Mouse (Mus musculus) cerebellum, adult 11 months (tissue): ENCODE measurements around the gene Mab21l1.

ENCODE experiments used
- DNase-seq: peaks from one replicate; pipeline ENCODE4 v3.0.0; 2022

The Mab21l1 gene

DNA sequence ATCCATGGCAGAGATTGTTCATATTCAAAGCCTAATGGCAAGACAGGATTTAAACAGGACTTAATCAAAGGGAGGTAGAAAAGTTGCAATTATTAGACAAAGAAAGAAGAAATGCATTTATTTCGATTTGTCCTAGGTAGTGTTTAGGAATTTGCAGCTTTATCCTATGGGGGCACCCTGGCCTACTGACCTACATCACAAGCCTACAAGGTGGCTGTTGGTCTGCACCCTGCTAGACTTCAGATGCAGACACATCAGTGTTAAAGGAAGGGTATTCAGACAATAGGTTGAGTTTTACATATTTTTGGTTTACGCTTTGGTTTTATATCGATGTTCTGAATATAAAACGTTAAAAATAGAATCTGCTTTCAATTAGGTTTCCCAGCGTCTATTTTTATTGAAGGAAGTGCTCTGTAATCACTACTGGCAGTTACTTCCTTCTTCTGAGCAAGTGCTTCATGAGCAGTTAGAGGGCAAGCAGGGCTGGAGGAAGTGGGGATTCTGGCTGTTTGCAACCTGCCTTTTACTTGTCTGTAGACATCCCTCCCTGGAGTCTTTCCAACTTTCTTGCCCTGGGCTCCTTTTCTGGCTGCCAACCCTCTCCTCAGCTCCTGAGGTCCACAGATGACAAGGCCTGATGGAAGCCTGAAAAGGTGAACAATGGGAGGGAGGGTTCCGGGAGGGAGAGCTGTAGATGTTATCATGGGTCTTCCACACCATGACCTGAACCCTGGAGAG is 34.5 kb downstream of the Mab21l1 start:
- DNase-seq: no peak

DNA sequence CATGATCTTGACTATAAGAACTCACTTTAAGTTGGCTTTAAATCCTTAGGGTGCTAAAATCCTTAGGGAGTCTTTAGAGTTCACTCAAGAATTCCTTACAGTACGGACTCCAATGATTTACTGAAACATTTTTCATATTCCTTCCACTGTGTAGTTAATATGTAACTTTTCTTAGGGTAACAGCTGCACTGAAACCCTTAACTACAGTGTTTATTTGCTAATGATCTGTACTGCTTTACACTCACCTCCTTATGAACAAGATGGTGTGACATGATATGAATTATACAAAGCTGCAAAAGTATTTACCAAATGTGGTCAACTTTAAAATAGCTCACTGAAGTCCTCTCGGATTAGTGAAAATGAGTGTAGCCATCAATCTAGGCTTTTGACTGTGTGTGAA is 35.8 kb downstream of the Mab21l1 start:
- DNase-seq: no peak

DNA sequence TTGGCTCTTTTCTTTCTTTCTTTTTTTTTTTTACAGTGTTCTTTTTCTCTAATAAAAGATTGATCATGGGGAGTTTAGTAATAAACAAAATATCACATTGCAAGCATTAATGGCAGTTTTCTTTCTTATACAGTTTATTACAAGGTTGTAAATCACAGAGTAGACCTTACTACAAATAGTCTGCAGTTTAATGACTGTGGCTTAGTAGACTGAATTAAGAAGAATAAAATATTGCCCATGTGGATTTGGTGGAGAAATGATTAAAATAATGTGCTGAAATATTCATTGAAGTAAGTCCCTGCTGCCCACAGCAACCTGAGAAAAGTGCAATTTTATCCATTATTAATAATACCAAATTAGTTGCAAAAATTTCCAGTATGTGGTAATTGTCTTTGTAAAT is 37.3 kb downstream of the Mab21l1 start:
- DNase-seq: no peak

DNA sequence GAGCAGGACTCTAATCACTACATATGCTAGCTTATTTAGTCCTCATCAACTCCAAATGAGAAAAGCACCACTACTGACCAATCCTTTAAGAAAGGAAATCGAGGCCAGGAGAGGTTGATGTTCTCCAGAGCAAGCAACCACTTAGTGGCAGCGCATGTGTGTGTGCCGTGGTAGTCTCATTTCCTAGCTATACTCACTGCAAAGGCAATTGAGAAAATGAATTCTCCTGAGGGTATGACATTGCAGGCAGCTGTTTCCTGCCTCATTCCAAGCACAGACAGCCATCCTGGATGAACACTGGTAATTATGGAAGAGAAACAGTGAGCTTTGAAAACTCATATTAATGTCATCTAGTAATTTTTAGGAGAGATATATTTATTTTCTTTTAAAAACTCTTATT is 42.6 kb downstream of the Mab21l1 start:
- no peak for DNase-seq

DNA sequence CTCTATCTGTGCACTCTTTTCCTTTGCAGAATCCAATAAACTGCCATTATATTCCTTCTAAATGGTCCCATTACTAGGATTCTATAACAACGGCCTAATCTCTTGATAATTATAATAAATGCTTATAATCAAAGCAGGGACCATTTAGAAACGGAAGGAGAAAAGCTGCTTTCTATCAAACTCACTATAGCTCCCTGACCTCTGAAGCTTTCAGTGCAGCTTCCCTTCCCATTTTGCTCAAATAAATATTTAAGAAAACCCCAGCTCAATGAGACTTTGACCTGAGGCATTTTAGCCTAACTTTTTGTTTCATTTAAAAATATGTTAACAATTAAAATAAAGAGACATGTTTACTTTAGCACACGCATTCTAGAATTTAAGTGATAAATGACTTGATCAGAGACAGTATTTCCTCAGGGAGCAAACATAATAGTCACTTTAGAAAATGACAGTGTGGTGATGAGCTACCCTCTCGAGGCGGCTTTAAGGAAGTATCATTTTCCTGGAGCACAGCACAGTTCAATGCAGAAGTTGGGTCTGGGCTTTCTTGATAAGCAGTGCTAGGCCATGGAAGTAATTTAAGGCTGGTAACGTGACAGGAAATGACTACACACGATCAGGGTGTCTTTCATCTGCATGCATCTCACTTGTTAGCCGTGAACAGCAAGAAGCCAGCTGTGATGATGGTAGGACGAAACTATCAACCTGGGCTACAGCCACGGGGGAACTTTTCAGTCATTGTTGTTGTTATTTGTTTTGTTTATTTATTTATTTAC is 46.4 kb downstream of the Mab21l1 start:
- DNase-seq: no peak

DNA sequence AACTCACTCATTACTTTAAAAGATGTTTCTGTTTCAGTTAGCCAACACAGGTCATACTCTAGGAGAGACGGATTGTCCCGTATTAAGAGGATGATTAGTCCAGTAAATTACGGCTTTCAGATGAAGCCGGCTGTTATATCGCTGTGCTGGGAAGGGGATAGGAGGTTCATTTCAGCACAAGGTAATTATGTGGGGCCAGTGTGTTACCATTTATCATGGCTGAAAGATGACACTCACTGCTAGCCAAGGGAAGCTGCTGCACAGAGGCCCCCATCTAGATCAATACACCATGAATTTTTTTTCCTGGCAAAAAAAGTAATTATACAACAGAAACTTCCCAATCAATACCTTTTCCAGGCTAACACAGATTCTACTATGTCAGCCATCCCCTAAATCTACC is 47.9 kb downstream of the Mab21l1 start:
- no peak for DNase-seq
